Mouse (Mus musculus) lung, adult 2 months (tissue): Measurements from ENCODE around the gene Tgfbr3. TPM values are rescaled to one million over a fixed set of nuclear protein-coding genes. Genes with fewer than 3 reads are reported as not detected.
A peak's percentile ranks its signal among the peaks of the same experiment; 100 is the strongest.

Experiments used
- DNase-seq: peaks from one replicate; pipeline ENCODE4 v3.0.0; 2022
- H3K4me1 ChIP-seq: fragments of 200-500 bp; 2 replicates; pipeline ENCODE4 v1.6.1; 2011; ENCODE audit warnings: low read length; ENCODE audit not compliant: control insufficient read depth, insufficient read depth
- H3K4me3 ChIP-seq: fragments of 200-500 bp; replicated peaks from 2 replicates; pipeline ENCODE3; 2011; ENCODE audit warnings: low read depth, mild to moderate bottlenecking, control low read depth, low read length; ENCODE audit errors: extremely low read depth
- CTCF ChIP-seq: fragments of 200-500 bp; IDR thresholded peaks from 2 replicates; pipeline ENCODE4 v1.5.1; 2011; ENCODE audit warnings: mild to moderate bottlenecking, low read length, control low read depth; ENCODE audit not compliant: insufficient read depth
- POLR2A ChIP-seq: fragments of 200-500 bp; IDR thresholded peaks from 2 replicates; pipeline ENCODE4 v1.6.1; 2011; ENCODE audit warnings: low read depth, mild to moderate bottlenecking, control low read depth, low read length, borderline replicate concordance; ENCODE audit errors: extremely low read depth
- WGBS: fragments of 180-500 bp; shearing (Covaris S2); methylation state at CpG from one replicate; pipeline ENCODE4 v1.1.7; 2018; 5-methylcytosine and 5-hydroxymethylcytosine counted together
- polyA plus RNA-seq: library from polyadenylated mRNA; depleted of rRNA; stranded (reverse); fragments of >200 nt; gene quantifications from 2 replicates; pipeline ENCODE4 v1.2.3, GENCODE M21; 2012

Tgfbr3 gene
- polyA plus RNA-seq, 1 experiment: 47.3 TPM

DNA sequence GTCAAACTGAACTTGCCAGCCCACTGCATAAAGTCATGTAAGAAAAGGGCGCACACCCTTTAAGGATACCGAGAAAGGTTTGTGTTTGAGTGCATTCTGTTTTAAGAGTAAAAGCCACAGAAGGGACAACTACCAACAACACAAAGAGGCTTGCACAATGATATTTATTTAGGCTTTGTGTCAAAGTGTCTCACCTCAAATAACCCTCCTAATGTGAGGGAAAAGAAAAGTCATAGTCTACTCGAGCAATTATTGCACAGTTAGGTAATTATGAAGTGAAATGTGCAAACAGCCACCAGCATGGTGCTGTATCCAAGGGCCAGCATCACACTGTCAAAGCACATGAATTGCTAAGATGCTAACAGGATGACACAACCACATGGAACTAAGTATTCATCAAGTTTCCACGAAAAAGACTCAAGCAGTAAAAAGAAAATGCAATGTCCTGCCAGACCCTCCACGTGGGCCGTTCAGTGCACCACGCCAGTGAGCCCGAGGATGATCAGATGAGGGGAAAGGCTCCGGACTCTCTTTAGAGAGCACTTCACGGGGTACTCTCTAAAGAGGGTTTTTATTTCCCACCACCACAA lies 5.4 kb downstream of the Tgfbr3 start:
- DNase-seq: no peak
- TF ChIP-seq CTCF (no peak), POLR2A (no peak)
- 54% methylated on average over 10 of the region's 10 CpGs for WGBS
- no peak overlapping the region for H3K4me3 ChIP-seq
- peaks cover 15% of the 10 kb centered on the region for H3K4me1 ChIP-seq

DNA sequence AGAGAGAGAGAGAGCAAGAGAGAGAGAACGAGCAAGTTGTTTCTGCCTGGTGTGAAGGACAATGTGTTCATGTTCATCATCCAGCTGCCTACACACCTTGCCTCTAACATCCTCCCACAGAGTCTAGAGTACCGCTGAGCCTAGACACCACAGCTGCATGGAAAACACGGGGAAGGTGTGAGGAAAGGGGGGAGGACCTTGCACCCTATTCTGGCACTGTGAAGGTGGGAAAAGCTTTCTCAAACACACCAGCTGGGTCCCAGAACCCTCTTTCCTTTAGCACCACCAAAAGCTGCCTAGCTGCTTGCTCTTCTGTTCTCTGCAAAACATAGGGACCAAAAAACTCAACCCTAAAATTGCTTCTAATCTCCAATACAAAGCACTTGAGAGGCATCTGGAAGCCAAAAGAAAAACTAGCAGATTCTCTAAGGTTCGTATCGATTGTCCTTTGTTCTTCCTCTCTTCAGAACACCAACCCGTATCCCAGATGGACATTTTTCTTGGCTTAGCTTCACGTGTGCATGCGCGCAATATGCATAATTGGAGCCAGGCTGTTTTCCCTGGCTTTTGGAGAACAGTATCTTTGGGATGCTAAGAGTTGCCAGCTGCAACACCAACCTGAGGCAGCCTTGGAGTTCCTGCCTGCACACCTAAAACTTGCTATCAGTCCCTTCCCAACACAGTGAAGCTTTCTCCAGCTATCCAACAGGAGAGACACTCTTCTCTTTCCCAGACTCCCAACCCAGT lies 6.7 kb downstream of the Tgfbr3 start:
- 69% methylated on average over 9 of the region's 9 CpGs for WGBS
- DNase-seq: no peak

DNA sequence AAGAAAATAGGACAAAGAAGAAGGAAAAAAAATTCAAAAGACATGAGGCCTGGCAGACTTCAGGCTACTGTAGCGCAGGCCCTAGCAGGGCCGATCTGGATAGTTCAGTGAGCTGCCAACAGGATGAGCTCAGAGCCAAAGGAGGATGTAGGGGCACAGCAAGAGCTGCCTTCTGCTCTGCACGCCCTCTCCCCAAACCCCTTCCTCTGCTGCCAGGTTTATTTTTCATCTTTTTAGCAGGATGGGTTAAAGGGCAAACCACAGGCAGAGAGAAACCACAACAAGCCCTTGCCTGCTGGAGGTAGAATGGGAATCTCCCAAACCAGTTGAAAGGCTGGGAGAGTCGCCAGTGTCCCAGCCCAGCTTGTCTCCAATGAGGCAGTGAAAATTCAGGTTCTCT lies 10.2 kb downstream of the Tgfbr3 start:
- WGBS: 40% methylated on average over 4 of the region's 4 CpGs
- DNase-seq: no peak
- peaks cover 8% of the 10 kb centered on the region for H3K4me1 ChIP-seq
- H3K4me3 ChIP-seq: no peak overlapping the region
- TF ChIP-seq POLR2A: no peak
- no peak for TF ChIP-seq CTCF

More for the DNA sequence above, 6.7 kb downstream of the Tgfbr3 start:
- H3K4me1 ChIP-seq: peaks cover 12% of the 10 kb centered on the region
- H3K4me3 ChIP-seq: no peak overlapping the region
- TF ChIP-seq POLR2A (no peak), CTCF (no peak)

DNA sequence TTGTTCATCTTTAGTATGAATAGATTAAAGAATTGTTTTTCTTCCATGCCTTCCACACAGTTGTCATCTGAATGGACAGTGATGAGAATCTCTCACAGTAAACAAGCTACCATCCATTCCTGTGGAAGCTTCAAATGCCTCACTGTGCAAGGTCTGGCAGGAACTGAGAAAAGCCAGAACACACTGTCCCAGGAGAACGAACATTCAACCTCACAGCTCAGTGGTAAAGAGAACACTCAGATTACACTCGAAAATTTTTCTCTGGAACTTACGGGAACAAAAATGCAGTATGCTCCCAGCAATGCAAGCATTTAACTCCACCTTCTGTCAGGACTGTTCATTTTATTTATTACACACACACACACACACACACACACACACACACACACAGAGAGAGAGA lies 13.2 kb downstream of the Tgfbr3 start:
- WGBS: 55% methylated on average over 3 of the region's 3 CpGs
- DNase-seq: no peak
- TF ChIP-seq CTCF (no peak), POLR2A (no peak)
- Histone ChIP-seq H3K4me1 (peaks cover 13% of the 10 kb centered on the region), H3K4me3 (no peak overlapping the region)

DNA sequence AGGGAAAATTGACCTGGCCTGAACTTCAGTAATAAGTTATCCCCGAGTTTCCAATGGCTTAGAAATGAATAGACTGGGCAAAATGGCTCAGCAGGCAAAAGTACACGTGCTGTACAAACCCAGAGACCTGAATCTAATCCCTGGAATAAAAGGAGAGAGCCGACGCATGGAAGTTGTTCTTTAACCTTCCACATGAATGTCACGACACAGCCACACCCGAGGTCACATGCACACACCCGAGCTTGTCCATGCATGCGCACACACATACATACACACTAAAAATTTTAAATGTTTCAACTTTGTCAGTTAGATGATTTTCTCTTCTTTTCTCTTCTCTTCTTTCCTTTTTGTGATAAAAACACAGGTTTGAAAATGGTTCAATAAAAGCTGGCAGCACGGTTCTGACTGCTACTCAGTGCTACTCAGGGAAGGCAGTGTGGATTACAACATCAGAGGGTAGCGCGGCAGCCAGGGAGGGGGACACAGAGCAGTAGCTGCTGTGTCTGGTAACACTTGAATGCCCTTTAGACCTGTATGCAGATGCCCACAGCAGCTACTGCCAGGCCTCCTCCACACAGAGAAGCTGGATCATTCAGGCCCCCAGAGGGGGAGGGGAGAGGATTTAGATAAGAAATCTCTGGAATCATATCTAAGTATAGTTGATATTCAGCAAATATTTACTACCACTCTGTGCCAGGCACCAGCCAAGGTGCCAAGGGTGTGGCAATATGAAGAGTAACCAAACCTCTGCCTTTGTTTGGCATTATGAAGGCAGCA lies 17.0 kb downstream of the Tgfbr3 start:
- peak; percentile 37 for DNase-seq
- WGBS: 47% methylated on average over 11 of the region's 11 CpGs
- Histone ChIP-seq H3K4me1 (peaks cover 21% of the 10 kb centered on the region), H3K4me3 (no peak overlapping the region)
- no peak for TF ChIP-seq CTCF
- no peak for TF ChIP-seq POLR2A

DNA sequence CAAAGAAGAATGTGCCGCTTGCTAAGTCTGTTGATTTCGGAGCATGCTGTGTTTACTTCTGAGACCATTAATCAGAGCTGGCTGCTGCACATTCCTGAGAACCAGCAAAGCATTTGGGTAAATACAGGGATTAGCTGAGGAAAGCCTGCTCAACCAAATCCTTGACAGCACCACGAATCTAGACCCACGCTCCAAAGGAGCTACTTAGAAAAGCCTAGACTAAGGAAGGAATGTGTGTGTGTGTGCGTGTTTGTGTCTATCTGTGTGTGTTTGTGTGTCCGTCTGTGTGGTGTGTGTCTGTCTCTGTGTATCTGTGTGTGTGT lies 20.5 kb downstream of the Tgfbr3 start:
- H3K4me1 ChIP-seq: peaks cover 21% of the 10 kb centered on the region
- TF ChIP-seq POLR2A (no peak), CTCF (no peak)
- no peak overlapping the region for H3K4me3 ChIP-seq
- no peak for DNase-seq
- 23% methylated on average over 6 of the region's 6 CpGs for WGBS

DNA sequence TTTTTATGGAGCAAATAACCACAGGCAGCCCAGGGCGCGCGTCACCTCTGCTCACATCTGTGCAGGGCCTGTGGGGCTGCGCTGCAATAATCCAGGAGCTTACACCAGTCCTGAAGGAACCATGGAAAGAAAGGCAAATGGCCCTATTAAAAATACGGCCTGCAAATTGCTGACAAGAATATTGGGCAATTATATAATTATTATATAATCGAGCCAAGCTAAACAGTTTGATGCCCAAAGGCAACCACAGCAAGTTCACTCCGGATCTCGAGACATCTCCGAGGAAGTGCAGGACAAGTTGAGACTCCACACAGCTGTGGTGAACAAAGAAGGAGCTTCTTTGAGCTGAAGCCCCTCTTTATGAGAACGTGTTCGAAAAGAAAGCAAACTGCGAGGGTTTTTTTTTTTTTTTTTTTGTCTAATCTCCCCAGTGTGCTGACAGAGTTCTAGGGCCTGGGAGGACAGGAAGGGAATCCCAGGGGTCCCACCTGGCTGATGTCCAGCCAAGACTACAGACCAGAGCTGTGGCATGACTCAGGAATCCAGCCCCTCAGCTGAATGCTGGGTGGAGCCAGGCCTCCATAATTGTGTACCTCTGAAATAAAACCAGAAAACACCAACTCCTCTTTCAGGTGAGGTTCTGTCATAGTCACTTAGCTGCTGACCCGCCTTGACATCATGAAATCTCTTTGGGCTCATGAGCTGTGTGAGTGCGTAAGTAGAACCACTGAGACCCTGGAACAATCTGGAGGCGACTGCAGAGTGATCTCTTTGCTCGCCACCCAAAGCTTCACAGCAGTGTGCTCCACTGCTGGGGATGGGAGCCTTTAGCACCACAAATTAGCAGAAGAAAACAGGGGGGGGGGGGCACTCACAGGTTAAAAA lies 21.1 kb downstream of the Tgfbr3 start:
- Histone ChIP-seq H3K4me1 (peaks cover 21% of the 10 kb centered on the region), H3K4me3 (no peak overlapping the region)
- DNase-seq: no peak
- TF ChIP-seq POLR2A (no peak), CTCF (no peak)
- WGBS: 52% methylated on average over 16 of the region's 16 CpGs

DNA sequence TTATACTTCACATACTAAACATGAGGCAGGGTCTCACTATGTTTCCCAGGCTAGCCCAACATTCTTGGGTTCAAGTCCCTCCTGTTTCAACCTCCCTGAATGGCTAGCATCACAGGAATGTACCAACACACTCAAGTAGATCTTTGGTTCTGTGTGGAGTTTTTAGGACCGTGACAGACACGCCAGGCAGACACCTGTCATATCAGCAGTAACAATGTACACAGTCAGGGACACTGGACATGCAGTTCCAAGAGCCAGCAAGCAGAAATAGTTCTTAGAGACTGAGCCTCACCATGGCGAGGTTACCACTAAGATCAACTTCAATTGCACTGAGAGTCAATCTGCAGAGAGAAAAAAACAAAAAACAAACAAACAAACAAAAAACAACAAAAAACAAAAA lies 22.9 kb downstream of the Tgfbr3 start:
- no peak overlapping the region for H3K4me3 ChIP-seq
- DNase-seq: no peak
- 81% methylated on average over 3 of the region's 3 CpGs for WGBS
- peaks cover 10% of the 10 kb centered on the region for H3K4me1 ChIP-seq
- TF ChIP-seq CTCF (no peak), POLR2A (no peak)
